Mouse (Mus musculus) testis, adult 2 months (tissue): Measurements from ENCODE around the gene Atp8a2. TPM values are rescaled to one million over a fixed set of nuclear protein-coding genes. Genes with fewer than 3 reads are reported as not detected.
"Not testable (repeated sequence)": the region's sequence is repeated elsewhere in the genome, so short reads cannot be mapped to it uniquely, and the experiment has no call there.

Source experiments
- H3K27ac ChIP-seq: fragments of 200-500 bp; 2 replicates; pipeline ENCODE4 v1.5.1; 2012; ENCODE audit warnings: low read depth, low read length; ENCODE audit not compliant: control insufficient read depth, insufficient read depth
- H3K27me3 ChIP-seq: fragments of 200-500 bp; 2 replicates; pipeline ENCODE4 v1.6.1; 2012; ENCODE audit warnings: mild to moderate bottlenecking, low read length, moderate library complexity; ENCODE audit not compliant: control insufficient read depth, insufficient read depth
- H3K36me3 ChIP-seq: fragments of 200-500 bp; 2 replicates; pipeline ENCODE4 v1.6.1; 2012; ENCODE audit warnings: mild to moderate bottlenecking, low read length; ENCODE audit not compliant: control insufficient read depth, insufficient read depth
- H3K4me1 ChIP-seq: fragments of 200-500 bp; 2 replicates; pipeline ENCODE4 v1.6.1; 2012; ENCODE audit warnings: low read length; ENCODE audit not compliant: control insufficient read depth, insufficient read depth
- H3K4me3 ChIP-seq: fragments of 200-500 bp; 2 replicates; pipeline ENCODE4 v1.5.1; 2012; ENCODE audit warnings: low read depth, mild to moderate bottlenecking, low read length, moderate library complexity, mixed read lengths; ENCODE audit not compliant: control insufficient read depth
- CTCF ChIP-seq: fragments of 200-500 bp; IDR thresholded peaks from 2 replicates; pipeline ENCODE4 v1.5.1; 2012; ENCODE audit warnings: low read depth, mild to moderate bottlenecking, inconsistent platforms, low read length, moderate library complexity; ENCODE audit not compliant: control insufficient read depth, insufficient read depth, insufficient replicate concordance
- POLR2A ChIP-seq: fragments of 200-500 bp; IDR thresholded peaks from 2 replicates; pipeline ENCODE4 v1.6.1; 2012; ENCODE audit warnings: low read depth, mild to moderate bottlenecking, inconsistent platforms, low read length, moderate library complexity; ENCODE audit not compliant: control insufficient read depth
- polyA plus RNA-seq: library from polyadenylated mRNA; depleted of rRNA; stranded (reverse); fragments of >200 nt; gene quantifications from 2 replicates; pipeline ENCODE4 v1.2.3, GENCODE M21; 2012

Atp8a2 gene
- polyA plus RNA-seq, 1 experiment = 18.8 TPM

- TF ChIP-seq POLR2A (no peak), CTCF (no peak)
- Histone ChIP-seq H3K27me3 (no peaks in the 10 kb centered on the region), H3K36me3 (no peaks in the 10 kb centered on the region), H3K27ac (no peak overlapping the region), H3K4me3 (no peak overlapping the region), H3K4me1 (no peaks in the 10 kb centered on the region)
Observed at GRCm38 (mm10) chr14:59727016-59727415, 470.0 kb downstream of the Atp8a2 start.

- no peak overlapping the region for H3K4me3 ChIP-seq
- no peak overlapping the region for H3K27ac ChIP-seq
- no peaks in the 10 kb centered on the region for H3K4me1 ChIP-seq
- no peaks in the 10 kb centered on the region for H3K27me3 ChIP-seq
- no peaks in the 10 kb centered on the region for H3K36me3 ChIP-seq
- no peak for TF ChIP-seq CTCF
- TF ChIP-seq POLR2A = no peak
Observed at GRCm38 (mm10) chr14:59723163-59723562, 473.8 kb downstream of the Atp8a2 start.

GRCm38 (mm10) chr14:59721957-59722356 is 475.0 kb downstream of the Atp8a2 start:
- Histone ChIP-seq H3K27ac (no peak overlapping the region), H3K4me3 (no peak overlapping the region), H3K36me3 (no peaks in the 10 kb centered on the region), H3K27me3 (no peaks in the 10 kb centered on the region), H3K4me1 (no peaks in the 10 kb centered on the region)
- no peak for TF ChIP-seq POLR2A
- TF ChIP-seq CTCF = no peak

- no peak for TF ChIP-seq CTCF
- no peak for TF ChIP-seq POLR2A
- H3K4me1 ChIP-seq = no peaks in the 10 kb centered on the region
- no peaks in the 10 kb centered on the region for H3K36me3 ChIP-seq
- no peak overlapping the region for H3K27ac ChIP-seq
- no peaks in the 10 kb centered on the region for H3K27me3 ChIP-seq
- H3K4me3 ChIP-seq = no peak overlapping the region
Observed at GRCm38 (mm10) chr14:59721356-59721755, 475.6 kb downstream of the Atp8a2 start.

GRCm38 (mm10) chr14:59720386-59720785 is 476.6 kb downstream of the Atp8a2 start:
- Histone ChIP-seq H3K4me3 (no peak overlapping the region), H3K36me3 (no peaks in the 10 kb centered on the region), H3K4me1 (no peaks in the 10 kb centered on the region), H3K27ac (no peak overlapping the region), H3K27me3 (no peaks in the 10 kb centered on the region)
- no peak for TF ChIP-seq CTCF
- no peak for TF ChIP-seq POLR2A

GRCm38 (mm10) chr14:59716443-59717085 is 480.4 kb downstream of the Atp8a2 start:
- H3K4me1 ChIP-seq, H3K4me3 ChIP-seq, H3K27me3 ChIP-seq, H3K27ac ChIP-seq, H3K36me3 ChIP-seq: not testable (repeated sequence)

- TF ChIP-seq CTCF (no peak), POLR2A (no peak)
- Histone ChIP-seq H3K4me3 (no peak overlapping the region), H3K36me3 (no peaks in the 10 kb centered on the region), H3K27me3 (no peaks in the 10 kb centered on the region), H3K4me1 (no peaks in the 10 kb centered on the region), H3K27ac (no peak overlapping the region)
Observed at GRCm38 (mm10) chr14:59715695-59716442, 481.1 kb downstream of the Atp8a2 start.
